Mouse (Mus musculus) C2C12 (cell line): ENCODE data around the gene Upk3a. TPM values are rescaled to one million over a fixed set of nuclear protein-coding genes. Genes with fewer than 3 reads are reported as not detected.

Experiments used
- H3K27me3 ChIP-seq: one replicate; pipeline ENCODE4 v1.6.1; 2011; ENCODE audit not compliant: control insufficient read depth, insufficient read depth, insufficient read length
- H3K36me3 ChIP-seq: one replicate; pipeline ENCODE4 v1.6.1; 2011; ENCODE audit not compliant: control insufficient read depth, insufficient read depth
- H3K4me3 ChIP-seq: one replicate; pipeline ENCODE4 v1.5.1; 2011; ENCODE audit warnings: mild to moderate bottlenecking, control low read depth; ENCODE audit not compliant: poor library complexity, insufficient read depth, severe bottlenecking
- H3K79me2 ChIP-seq: one replicate; pipeline ENCODE4 v1.6.1; 2011; ENCODE audit not compliant: control insufficient read depth, insufficient read depth
- H3K79me3 ChIP-seq: one replicate; pipeline ENCODE4 v1.6.1; 2011; ENCODE audit warnings: low read depth, control low read depth
- H3ac ChIP-seq: one replicate; pipeline ENCODE3; 2011; ENCODE audit warnings: low read depth; ENCODE audit not compliant: control insufficient read depth, insufficient read length
- CEBPB ChIP-seq: IDR thresholded peaks from one replicate; pipeline ENCODE4 v1.6.1; 2011; ENCODE audit warnings: low read depth, mild to moderate bottlenecking, control low read depth, moderate library complexity
- CTCF ChIP-seq: IDR thresholded peaks from one replicate; pipeline ENCODE4 v1.5.1; 2011; ENCODE audit not compliant: control insufficient read depth, insufficient read depth, insufficient read length
- FOSL1 ChIP-seq: IDR thresholded peaks from one replicate; pipeline ENCODE4 v1.8.0; 2011; ENCODE audit warnings: mild to moderate bottlenecking, low read length; ENCODE audit not compliant: poor library complexity, insufficient read depth, severe bottlenecking
- MAX ChIP-seq: IDR thresholded peaks from one replicate; pipeline ENCODE4 v1.6.1; 2011; ENCODE audit warnings: mild to moderate bottlenecking, control low read depth
- MYOD1 ChIP-seq: IDR thresholded peaks from one replicate; pipeline ENCODE4 v1.6.1; 2011; ENCODE audit warnings: low read depth; ENCODE audit not compliant: control insufficient read depth, insufficient read length
- MYOG ChIP-seq: IDR thresholded peaks from one replicate; pipeline ENCODE4 v1.6.1; 2011; ENCODE audit not compliant: control insufficient read depth, insufficient read length; ENCODE audit errors: extremely low read depth
- USF1 ChIP-seq: IDR thresholded peaks from one replicate; pipeline ENCODE4 v1.6.1; 2011; ENCODE audit warnings: low read depth, mild to moderate bottlenecking, control low read depth, moderate library complexity
- long read RNA-seq, 2 experiments: library from polyadenylated mRNA; unstranded; transcript quantifications; one replicate each; pipeline ENCODE4 v2.0.0; 2019 to 2020
- polyA plus RNA-seq: library from polyadenylated mRNA; unstranded; fragments of >200 nt; fragmentation: generic; extraction: Trizol; gene quantifications from one replicate; pipeline ENCODE4 v1.2.1, GENCODE M21; 2012; ENCODE audit warnings: missing spikeins

Gene Upk3a
- not detected for polyA plus RNA-seq
- long read RNA-seq, experiment 1 = 0 reads
- long read RNA-seq, experiment 2 = 0 reads

DNA sequence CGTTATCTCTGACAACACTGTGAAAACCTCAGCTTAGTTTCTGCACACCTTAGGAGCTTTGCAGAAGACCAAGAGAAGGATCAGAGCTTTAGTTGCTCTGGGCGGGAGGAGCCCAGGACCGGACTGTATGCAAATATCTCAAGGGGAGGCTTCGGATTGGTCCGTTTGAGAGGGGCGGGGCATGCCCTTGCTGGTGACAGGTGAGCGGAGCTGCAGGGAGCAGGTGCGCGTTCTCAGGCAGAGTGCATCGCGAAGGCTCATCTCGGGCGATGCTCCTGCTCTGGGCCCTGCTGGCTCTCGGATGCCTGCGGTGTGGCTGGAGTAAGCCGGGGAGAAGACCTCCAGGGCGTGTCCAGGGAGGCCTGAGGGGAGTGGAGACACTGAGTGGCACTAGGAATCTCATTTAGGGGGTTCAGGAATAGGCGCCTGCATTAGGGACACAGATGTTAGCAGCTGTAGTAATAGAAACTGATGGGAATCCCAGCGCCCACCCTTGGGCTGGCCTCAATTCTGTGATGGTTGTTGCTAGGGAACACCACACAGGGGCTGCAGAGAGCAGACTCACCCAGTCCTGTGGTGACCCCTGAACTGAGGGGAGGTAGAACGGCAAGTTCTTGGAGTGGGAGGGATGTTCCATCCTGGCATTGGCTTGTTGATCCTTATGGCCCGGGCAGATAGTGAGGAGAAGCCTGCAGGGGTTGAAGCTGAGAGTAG, at the start of gene Upk3a:
Upk3a (plus strand) TSS at position 191 of the 714 bp plus-strand sequence.
- no peak for TF ChIP-seq CTCF
- no peak for TF ChIP-seq MYOD1
- no peak for TF ChIP-seq FOSL1
- TF ChIP-seq USF1 = no peak
- no peak for TF ChIP-seq MYOG
- no peak for TF ChIP-seq CEBPB
- TF ChIP-seq MAX = no peak
- Histone ChIP-seq H3K79me3 (no peaks in the 10 kb centered on the region), H3ac (no peak within 1 kb of the TSS), H3K79me2 (no peaks in the 10 kb centered on the region), H3K27me3 (peaks cover 56% of the 10 kb centered on the region), H3K4me3 (no peak within 1 kb of the TSS), H3K36me3 (no peaks in the 10 kb centered on the region)

DNA sequence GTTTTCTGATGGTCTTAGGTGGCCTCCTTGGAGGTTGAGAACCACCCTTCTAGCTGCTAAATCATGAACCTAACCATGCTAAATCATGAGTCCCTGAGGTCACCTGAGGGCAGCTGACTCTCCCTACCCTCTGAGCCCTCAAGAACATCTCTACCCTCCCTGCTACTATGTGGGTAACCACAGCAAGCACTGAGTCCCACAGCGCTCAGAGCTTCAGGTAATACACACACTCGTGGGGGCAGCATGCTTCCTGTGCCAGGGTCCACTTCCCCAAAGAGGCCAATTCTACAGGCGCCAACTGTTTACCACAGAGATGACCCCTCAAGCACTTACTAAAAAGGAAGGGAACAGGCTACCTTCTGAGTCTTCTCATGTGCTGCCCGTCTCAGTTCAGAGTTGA, 48.4 kb upstream of the Upk3a start:
- Histone ChIP-seq H3K4me3 (no peak overlapping the region), H3K79me3 (no peaks in the 10 kb centered on the region), H3K36me3 (no peaks in the 10 kb centered on the region), H3K27me3 (no peaks in the 10 kb centered on the region), H3K79me2 (peaks cover 23% of the 10 kb centered on the region), H3ac (no peak overlapping the region)
- no peak for TF ChIP-seq MYOD1
- TF ChIP-seq FOSL1 = no peak
- no peak for TF ChIP-seq USF1
- no peak for TF ChIP-seq CTCF
- no peak for TF ChIP-seq MYOG
- no peak for TF ChIP-seq CEBPB
- TF ChIP-seq MAX = no peak

DNA sequence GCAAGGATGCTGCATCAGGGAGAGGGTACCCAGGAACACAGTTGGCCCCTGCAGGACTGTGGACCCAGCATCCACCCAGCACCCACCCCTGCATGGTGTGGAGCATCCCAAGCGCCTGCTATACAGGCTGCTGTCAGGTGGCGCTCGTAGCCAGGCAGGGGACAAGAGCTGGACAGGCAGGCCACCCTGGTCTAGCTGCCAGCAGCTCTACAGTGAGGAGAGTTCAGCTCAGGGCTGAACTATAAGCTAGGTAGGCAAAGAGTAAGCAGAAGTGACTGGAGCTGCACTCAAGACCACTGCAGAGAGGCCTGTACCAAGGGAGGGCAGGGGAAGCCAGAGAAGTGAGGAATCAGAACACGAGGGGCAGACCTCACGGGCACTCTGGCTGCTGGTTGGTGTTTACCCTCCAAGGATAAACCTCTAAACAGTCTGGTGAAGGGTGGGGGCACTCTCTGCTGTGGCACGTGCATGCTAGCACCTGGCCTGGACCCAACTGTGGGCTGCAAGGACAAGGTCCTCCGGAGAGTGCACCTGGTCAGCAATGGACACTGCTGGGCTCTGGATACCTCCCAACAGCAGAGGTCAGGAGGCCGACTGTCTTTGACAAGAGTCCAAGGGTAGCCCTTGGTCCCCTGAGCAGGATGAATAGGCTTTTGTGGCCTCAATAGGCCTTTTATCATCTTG, 43.9 kb upstream of the Upk3a start:
- TF ChIP-seq MYOD1 = no peak
- TF ChIP-seq MYOG = no peak
- no peak for TF ChIP-seq CTCF
- TF ChIP-seq FOSL1 = no peak
- TF ChIP-seq USF1 = no peak
- no peak for TF ChIP-seq CEBPB
- TF ChIP-seq MAX = no peak
- Histone ChIP-seq H3K27me3 (no peaks in the 10 kb centered on the region), H3K79me2 (peaks cover 37% of the 10 kb centered on the region)

DNA sequence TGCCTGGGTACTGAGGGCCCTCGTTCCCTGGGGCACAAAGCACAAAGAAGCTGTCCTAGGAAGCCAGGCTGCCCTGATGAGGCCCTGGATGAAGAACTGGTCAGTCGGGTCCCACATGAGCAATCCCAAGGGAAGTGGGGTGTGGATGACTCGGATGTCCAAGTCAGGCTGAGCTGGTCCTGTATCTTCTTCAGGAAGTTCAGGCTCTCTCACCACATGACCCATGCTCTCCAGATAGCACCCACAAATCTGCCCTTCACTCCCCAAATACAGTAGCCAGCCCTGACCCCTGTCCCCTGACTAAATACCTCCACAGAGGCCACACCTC, 43.4 kb upstream of the Upk3a start:
- H3K4me3 ChIP-seq = no peak overlapping the region
- no peak overlapping the region for H3ac ChIP-seq
- H3K79me3 ChIP-seq = no peaks in the 10 kb centered on the region
- TF ChIP-seq USF1 = peak; percentile 5
- no peak for TF ChIP-seq MYOD1
- no peak for TF ChIP-seq CTCF
- no peaks in the 10 kb centered on the region for H3K27me3 ChIP-seq
- H3K36me3 ChIP-seq = no peaks in the 10 kb centered on the region
- H3K79me2 ChIP-seq = peaks cover 32% of the 10 kb centered on the region

More for the DNA sequence above, 43.9 kb upstream of the Upk3a start:
- no peak overlapping the region for H3ac ChIP-seq
- no peaks in the 10 kb centered on the region for H3K36me3 ChIP-seq
- no peaks in the 10 kb centered on the region for H3K79me3 ChIP-seq
- no peak overlapping the region for H3K4me3 ChIP-seq

DNA sequence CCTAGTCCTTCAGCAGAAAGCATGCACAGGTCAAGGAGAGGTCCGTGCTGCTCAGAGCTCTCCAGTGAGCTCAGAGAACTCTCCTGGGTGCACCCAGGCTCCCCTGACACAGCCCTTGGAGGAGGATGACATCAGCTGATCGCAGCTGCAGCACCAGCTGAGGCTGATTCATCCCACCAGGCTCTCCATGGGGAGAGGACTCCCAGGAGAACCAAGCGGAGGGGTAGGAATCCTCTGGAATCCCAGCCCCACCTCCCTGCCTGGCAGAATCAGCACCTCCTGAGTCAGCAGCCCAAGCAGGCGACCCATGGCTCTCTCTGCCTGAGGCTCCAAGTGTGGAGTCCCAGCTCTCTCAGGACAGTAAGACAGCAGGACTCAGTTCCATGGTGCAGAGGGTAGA, 41.2 kb upstream of the Upk3a start:
- no peak overlapping the region for H3ac ChIP-seq
- no peaks in the 10 kb centered on the region for H3K79me3 ChIP-seq
- H3K27me3 ChIP-seq = no peaks in the 10 kb centered on the region
- H3K4me3 ChIP-seq = no peak overlapping the region
- TF ChIP-seq CTCF = no peak
- TF ChIP-seq MYOG = no peak
- no peak for TF ChIP-seq CEBPB
- peak; percentile 82 for TF ChIP-seq FOSL1
- peak; percentile 47 for TF ChIP-seq USF1
- TF ChIP-seq MAX = peak; percentile 47
- TF ChIP-seq MYOD1 = peak; percentile 94
- H3K79me2 ChIP-seq = peaks cover 38% of the 10 kb centered on the region
- no peaks in the 10 kb centered on the region for H3K36me3 ChIP-seq

DNA sequence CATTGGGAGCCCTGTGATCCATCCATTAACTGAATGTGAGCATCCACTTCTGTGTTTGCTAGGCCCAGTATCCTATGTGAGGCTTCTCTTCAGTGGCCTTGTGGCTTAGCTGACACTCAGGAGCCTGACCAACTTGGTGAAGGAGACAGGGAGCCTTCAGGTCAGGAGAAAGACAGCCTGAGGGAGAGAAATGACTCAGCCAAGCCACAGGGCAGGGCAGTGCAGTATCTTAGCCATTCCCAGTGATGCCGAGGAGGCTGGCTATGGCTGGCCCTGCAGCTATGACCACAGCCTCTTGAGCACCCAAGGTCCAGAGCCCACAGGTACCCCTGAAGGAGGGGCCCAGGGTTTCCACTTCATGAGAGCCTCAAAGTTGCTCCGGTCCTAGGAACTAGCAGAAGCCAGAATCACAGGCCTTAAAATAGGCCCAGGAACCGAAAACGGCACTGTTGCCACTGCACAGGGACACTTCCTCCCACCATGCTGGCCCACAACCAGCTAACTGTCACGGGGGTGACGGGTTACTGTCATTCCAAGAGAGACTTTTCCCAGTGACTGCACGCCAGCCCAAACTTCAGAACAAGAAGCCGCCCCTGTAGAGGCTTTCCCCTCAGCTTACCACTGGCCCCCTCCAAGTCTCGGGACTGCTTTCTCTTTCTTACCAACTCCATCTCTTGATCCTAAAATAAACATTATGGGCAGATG, 35.2 kb upstream of the Upk3a start:
- no peaks in the 10 kb centered on the region for H3K36me3 ChIP-seq
- peaks cover 62% of the 10 kb centered on the region for H3K79me2 ChIP-seq
- no peak overlapping the region for H3K4me3 ChIP-seq
- peaks cover 11% of the 10 kb centered on the region for H3K79me3 ChIP-seq
- TF ChIP-seq CEBPB (no peak), FOSL1 (no peak), CTCF (no peak), MAX (no peak), USF1 (no peak)
- no peaks in the 10 kb centered on the region for H3K27me3 ChIP-seq
- no peak overlapping the region for H3ac ChIP-seq
